Mouse (Mus musculus) heart, postnatal 36 days (tissue): ENCODE measurements around the gene Arhgef19. TPM values are rescaled to one million over a fixed set of nuclear protein-coding genes. Genes with fewer than 3 reads are reported as not detected.

Source experiments
- DNase-seq, 2 experiments: peaks; one replicate each; pipeline ENCODE4 v3.0.0; 2021 to 2022
- intact Hi-C: fragments of 180-260 bp; cut with DNase I; formaldehyde crosslinking; loops from one replicate; pipeline ENCODE4 v1.15.1; 2025
- total RNA-seq, 2 experiments: library from RNA; stranded (reverse); gene quantifications; 2 replicates each; pipeline ENCODE4 v1.2.3; 2021

The Arhgef19 gene
- 10 to 100 TPM; 22.2 to 39.7 TPM for total RNA-seq

- intact Hi-C loops = loop anchor here (2.0 kb wide), 1 partner anchor 25 kb away; no protein-coding TSS in a partner anchor
- peak; percentile 85 to 87 for DNase-seq
Measured at GRCm38 (mm10) chr4:141239388-141240125, at the start of gene Arhgef19. Arhgef19 (plus strand) TSS chr4:141239499.

- no peak for DNase-seq
- intact Hi-C loops = no loop called here
Measured at GRCm38 (mm10) chr4:141191294-141191693, 48.0 kb upstream of the Arhgef19 start.

GRCm38 (mm10) chr4:141194553-141194952, 44.7 kb upstream of the Arhgef19 start:
- intact Hi-C loops = no loop called here
- DNase-seq = no peak

GRCm38 (mm10) chr4:141196981-141197685, 42.2 kb upstream of the Arhgef19 start:
- intact Hi-C loops = no loop called here
- DNase-seq = no peak

GRCm38 (mm10) chr4:141197686-141198035, 41.6 kb upstream of the Arhgef19 start:
- DNase-seq = no peak
- intact Hi-C loops = no loop called here

GRCm38 (mm10) chr4:141200906-141201305, 38.4 kb upstream of the Arhgef19 start:
- DNase-seq = peak; percentile 22 to 29

GRCm38 (mm10) chr4:141202192-141202591, 37.1 kb upstream of the Arhgef19 start:
- DNase-seq = no peak
- intact Hi-C loops = no loop called here

More at GRCm38 (mm10) chr4:141200906-141201305, 38.4 kb upstream of the Arhgef19 start:
- intact Hi-C loops = no loop called here

GRCm38 (mm10) chr4:141204580-141205061, 34.7 kb upstream of the Arhgef19 start:
- intact Hi-C loops = loop anchor here (2.0 kb wide), 2 partner anchors 68 to 158 kb away; no protein-coding TSS in a partner anchor

GRCm38 (mm10) chr4:141207081-141207480, 32.2 kb upstream of the Arhgef19 start:
- intact Hi-C loops = no loop called here
- DNase-seq = no peak

More at GRCm38 (mm10) chr4:141204580-141205061, 34.7 kb upstream of the Arhgef19 start:
- peak; percentile 27 to 35 for DNase-seq

GRCm38 (mm10) chr4:141210524-141211219, 28.6 kb upstream of the Arhgef19 start:
- DNase-seq = no peak
- intact Hi-C loops = loop anchor here (5.0 kb wide), 1 partner anchor 63 kb away; the partner anchor contains the start of gene Fbxo42

- DNase-seq = no peak
- intact Hi-C loops = loop anchor here (5.0 kb wide), 1 partner anchor 64 kb away; the partner anchor contains the start of gene Fbxo42
Measured at GRCm38 (mm10) chr4:141211646-141212045, 27.7 kb upstream of the Arhgef19 start.

- intact Hi-C loops = loop anchor here (5.0 kb wide), 1 partner anchor 66 kb away; the partner anchor contains the start of gene Fbxo42
- DNase-seq = no peak
Measured at GRCm38 (mm10) chr4:141212892-141213291, 26.4 kb upstream of the Arhgef19 start.

- intact Hi-C loops = loop anchor here (5.0 kb wide), 1 partner anchor 66 kb away; the partner anchor contains the start of gene Fbxo42
- no peak for DNase-seq
Measured at GRCm38 (mm10) chr4:141213342-141213741, 26.0 kb upstream of the Arhgef19 start.

- DNase-seq = peak; percentile 95 to 97
- intact Hi-C loops = loop anchor here (2.0 to 5.0 kb wide), 2 partner anchors 25 to 67 kb away; partner anchors contain the start of genes Arhgef19 and Fbxo42
Measured at GRCm38 (mm10) chr4:141213770-141214336, 25.4 kb upstream of the Arhgef19 start, which contains the start of gene Rsg1. Rsg1 (plus strand) TSS chr4:141213956.

- intact Hi-C loops = loop anchor here (2.0 to 5.0 kb wide), 2 partner anchors 24 to 67 kb away; partner anchors contain the start of genes Arhgef19 and Fbxo42
- no peak for DNase-seq
Measured at GRCm38 (mm10) chr4:141214337-141214851, 24.9 kb upstream of the Arhgef19 start.

GRCm38 (mm10) chr4:141219583-141220213, 19.6 kb upstream of the Arhgef19 start:
- intact Hi-C loops = no loop called here
- no peak for DNase-seq

GRCm38 (mm10) chr4:141221848-141222247, 17.5 kb upstream of the Arhgef19 start:
- DNase-seq = no peak
- intact Hi-C loops = no loop called here

GRCm38 (mm10) chr4:141222752-141223151, 16.5 kb upstream of the Arhgef19 start:
- intact Hi-C loops = no loop called here
- DNase-seq = no peak

GRCm38 (mm10) chr4:141228687-141229086, 10.6 kb upstream of the Arhgef19 start:
- no peak for DNase-seq
- intact Hi-C loops = no loop called here
